Mouse (Mus musculus): ENCODE results near the gene Cyp39a1. TPM values are rescaled to one million over a fixed set of nuclear protein-coding genes. Genes with fewer than 3 reads are reported as not detected.

Cyp39a1 gene
- total and polyA plus RNA-seq, 2 experiments: 9.6 to 51.4 TPM

DNA sequence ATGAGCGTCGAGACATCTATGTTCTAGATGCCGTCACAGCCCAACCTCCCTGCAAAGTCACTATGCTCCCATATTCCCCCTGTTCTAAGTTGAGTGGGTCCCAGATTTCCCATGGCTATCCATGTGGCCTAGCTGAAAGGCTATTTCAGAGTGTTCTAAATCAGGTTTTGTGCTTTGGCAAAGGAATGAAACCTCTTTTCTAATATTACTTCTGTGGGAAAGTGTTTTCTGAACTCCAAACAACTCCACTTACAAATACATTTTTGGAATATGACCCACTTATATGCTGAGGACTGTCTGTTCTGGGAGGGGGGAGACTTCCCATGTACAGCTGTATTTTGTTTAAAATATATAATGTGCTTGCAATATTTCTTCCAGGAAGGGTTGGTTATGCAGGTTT, 124.5 kb downstream of the Cyp39a1 start:
- H3K27me3 ChIP-seq (ENCODE audit: control insufficient read depth, insufficient read depth, low read length): no peaks in the 10 kb centered on the region
- no peak overlapping the region for H3K27ac ChIP-seq (replicated peaks; ENCODE audit: insufficient read depth, low read depth, low read length)
- DNase-seq (ENCODE audit: extremely low read depth, low read depth, low spot score): no peak
- TF ChIP-seq CTCF (IDR thresholded peaks at IDR 0.05; ENCODE audit: low read depth, low read length) (no peak), POLR2A (IDR thresholded peaks at IDR 0.05; ENCODE audit: extremely low read depth, insufficient read depth, low read length) (no peak)
- H3K4me1 ChIP-seq (ENCODE audit: control insufficient read depth, insufficient read depth, low read length): no peaks in the 10 kb centered on the region
- H3K9ac ChIP-seq (ENCODE audit: low read depth, low read length): no peak overlapping the region
- H3K36me3 ChIP-seq (ENCODE audit: control insufficient read depth, insufficient read depth, low read length): no peaks in the 10 kb centered on the region
- WGBS: 83% methylated on average over 3 of the region's 3 CpGs
- H3K79me2 ChIP-seq (ENCODE audit: control insufficient read depth, insufficient read depth, low read length): no peaks in the 10 kb centered on the region
- H3K4me3 ChIP-seq (ENCODE audit: insufficient read depth, low read depth, low read length): no peak overlapping the region

DNA sequence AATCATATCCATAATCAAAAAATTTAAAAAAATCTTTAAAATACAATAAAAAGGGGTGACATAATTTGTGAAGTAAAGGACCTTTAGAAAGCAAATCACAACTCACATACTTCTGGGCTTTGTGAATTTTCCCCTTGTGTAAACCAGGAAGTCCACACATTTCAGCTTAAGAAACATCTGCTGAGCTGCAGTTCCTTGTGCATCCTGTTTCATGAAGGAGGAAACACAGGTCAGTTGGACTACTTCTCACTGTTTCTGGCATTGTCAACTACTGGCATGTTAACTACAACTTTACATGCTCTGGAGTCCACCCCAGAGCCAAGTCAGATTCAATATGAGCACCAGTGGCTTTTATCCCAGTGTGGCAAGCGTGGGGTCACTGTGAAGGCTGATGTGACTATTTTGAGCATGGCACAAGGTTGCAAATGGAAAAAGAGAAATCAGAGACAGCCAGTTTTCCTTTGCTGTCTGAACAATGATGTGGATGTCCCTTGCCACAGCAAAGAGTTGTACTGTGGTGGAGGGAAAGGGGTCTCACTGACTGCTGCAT, 127.6 kb downstream of the Cyp39a1 start:
- Histone ChIP-seq H3K4me3 (ENCODE audit: insufficient read depth, low read depth, low read length) (no peak overlapping the region), H3K79me2 (ENCODE audit: control insufficient read depth, insufficient read depth, low read length) (no peaks in the 10 kb centered on the region), H3K27ac (replicated peaks; ENCODE audit: insufficient read depth, low read depth, low read length) (no peak overlapping the region), H3K27me3 (ENCODE audit: control insufficient read depth, insufficient read depth, low read length) (no peaks in the 10 kb centered on the region), H3K4me1 (ENCODE audit: control insufficient read depth, insufficient read depth, low read length) (no peaks in the 10 kb centered on the region), H3K36me3 (ENCODE audit: control insufficient read depth, insufficient read depth, low read length) (no peaks in the 10 kb centered on the region), H3K9ac (ENCODE audit: low read depth, low read length) (no peak overlapping the region)
- DNase-seq (ENCODE audit: extremely low read depth, low read depth, low spot score): no peak
- WGBS: 77% methylated on average over 1 of the region's 1 CpGs
- TF ChIP-seq CTCF (IDR thresholded peaks at IDR 0.05; ENCODE audit: low read depth, low read length) (no peak), POLR2A (IDR thresholded peaks at IDR 0.05; ENCODE audit: extremely low read depth, insufficient read depth, low read length) (no peak)

Other genes starting within 250 kb of the Cyp39a1 start
- gene Mep1a, start 164.6 kb upstream of the Cyp39a1 start, total RNA-seq (2014; rRNA removed): 0.07 TPM in 1 of 2 replicates, not detected in the other
- 0.05 and 0.07 TPM in 2 replicates for gene Mep1a, start 164.6 kb upstream of the Cyp39a1 start, polyA plus RNA-seq (2012; rRNA removed)
- gene Ankrd66, start 123.8 kb upstream of the Cyp39a1 start, total RNA-seq (2014; rRNA removed): not detected in 2 replicates
- not detected in 2 replicates for gene Ankrd66, start 123.8 kb upstream of the Cyp39a1 start, polyA plus RNA-seq (2012; rRNA removed)
- 2.0 and 2.1 TPM in 2 replicates for gene Pla2g7, start 99.3 kb upstream of the Cyp39a1 start, total RNA-seq (2014; rRNA removed)
- gene Pla2g7, start 99.3 kb upstream of the Cyp39a1 start, polyA plus RNA-seq (2012; rRNA removed): 0.50 and 0.86 TPM in 2 replicates
- gene Tdrd6, start 37.1 kb upstream of the Cyp39a1 start, total RNA-seq (2014; rRNA removed): not detected in 2 replicates
- gene Tdrd6, start 37.1 kb upstream of the Cyp39a1 start, polyA plus RNA-seq (2012; rRNA removed): not detected in 2 replicates
- gene Slc25a27, start 211 bp upstream of the Cyp39a1 start, total RNA-seq (2014; rRNA removed): 2.6 and 3.0 TPM in 2 replicates
- 0.42 and 1.2 TPM in 2 replicates for gene Slc25a27, start 211 bp upstream of the Cyp39a1 start, polyA plus RNA-seq (2012; rRNA removed)
- 3.1 and 4.0 TPM in 2 replicates for gene Rcan2, start 133.9 kb downstream of the Cyp39a1 start, total RNA-seq (2014; rRNA removed)
- gene Rcan2, start 133.9 kb downstream of the Cyp39a1 start, polyA plus RNA-seq (2012; rRNA removed): 1.4 and 6.3 TPM in 2 replicates

Data from liver, adult 2 months (tissue).